Mouse (Mus musculus): ENCODE data around the gene Wnt5a. TPM values are rescaled to one million over a fixed set of nuclear protein-coding genes. Genes with fewer than 3 reads are reported as not detected.

Gene Wnt5a
- total RNA-seq, 2 experiments from 2014 or later: not detected

DNA sequence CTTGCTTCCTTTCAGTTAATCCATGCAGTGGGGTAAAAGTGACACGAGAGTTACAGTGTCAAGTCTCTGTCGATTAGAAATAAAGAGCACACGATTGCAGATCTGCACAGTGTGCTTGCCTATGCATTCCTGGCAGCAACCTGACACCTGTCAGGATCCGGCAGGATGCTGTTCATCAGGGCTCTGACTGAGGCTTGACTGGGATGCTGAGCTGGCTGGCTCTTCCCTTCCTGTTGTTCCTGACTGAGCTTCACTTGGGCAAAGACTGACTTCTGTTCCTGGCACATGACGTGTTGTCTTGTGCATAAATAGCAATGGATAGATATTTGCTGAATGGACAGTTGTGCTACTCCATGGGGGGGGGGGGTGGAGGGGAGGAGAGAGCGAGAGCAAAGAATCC is 57.3 kb downstream of the Wnt5a start:
- ATAC-seq (replicated peaks; ENCODE audit: poor library complexity): no peak

Measured in megakaryocyte progenitor cell, adult 5-6 weeks (primary cell).